Mouse (Mus musculus): ENCODE measurements around the gene Pald1.
A peak's percentile ranks its signal among the peaks of the same experiment; 100 is the strongest.

Pald1 gene

DNA sequence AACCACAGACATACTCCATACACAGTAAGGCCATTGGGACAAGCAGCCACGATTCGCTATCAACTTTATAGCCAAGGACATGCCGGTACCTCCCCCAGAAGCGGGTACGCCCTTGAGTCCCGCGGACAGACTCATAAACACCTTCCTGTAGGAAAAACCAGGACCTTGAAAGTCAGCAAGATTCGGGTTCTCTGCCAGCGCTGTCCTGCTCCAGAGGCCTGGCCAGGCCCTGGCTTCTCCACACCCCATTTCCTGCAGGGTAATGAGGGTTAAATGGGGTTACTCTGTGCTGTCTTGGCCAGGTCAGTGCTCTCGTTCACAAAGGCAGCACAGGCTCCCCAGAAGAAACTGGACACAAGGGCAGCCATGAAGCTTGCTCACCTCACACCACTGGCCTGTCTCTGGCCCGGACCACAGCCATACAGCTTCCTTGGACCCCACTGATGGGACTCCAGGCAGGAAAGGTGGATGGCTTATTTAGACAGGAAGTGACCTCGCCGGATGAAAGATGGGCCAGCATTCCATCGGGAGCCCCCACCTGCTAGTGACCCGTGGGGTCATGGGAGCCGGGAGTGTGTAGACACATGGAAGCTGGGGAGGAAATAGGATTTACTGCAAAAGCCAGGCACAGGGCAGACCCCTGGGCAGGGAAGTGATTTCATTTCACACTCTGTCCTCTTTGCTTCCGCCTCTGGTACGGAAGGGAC lies 12.9 kb downstream of the Pald1 start:
- DNase-seq (ENCODE audit: low read depth, low spot score) = no peak

DNA sequence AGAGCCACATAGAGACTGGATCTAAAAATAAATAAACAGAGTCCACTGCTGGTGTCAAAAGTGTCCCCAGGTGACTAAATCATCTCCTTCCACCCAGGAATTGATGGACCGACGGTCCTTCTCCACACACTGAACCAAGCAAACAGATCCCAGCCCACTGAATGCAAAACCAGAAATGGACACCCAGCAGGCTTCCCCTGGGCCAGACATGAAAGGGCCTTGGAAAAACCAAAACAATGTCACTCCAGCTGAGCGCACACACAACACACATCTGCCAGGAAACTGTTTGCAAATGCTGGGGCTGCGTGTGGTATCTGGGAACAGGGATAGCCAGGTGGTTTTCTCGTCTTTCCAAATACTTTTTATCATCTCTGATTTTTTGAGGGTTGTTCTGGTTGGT lies 13.6 kb downstream of the Pald1 start:
- peak; percentile 31 for DNase-seq (ENCODE audit: low read depth, low spot score)

DNA sequence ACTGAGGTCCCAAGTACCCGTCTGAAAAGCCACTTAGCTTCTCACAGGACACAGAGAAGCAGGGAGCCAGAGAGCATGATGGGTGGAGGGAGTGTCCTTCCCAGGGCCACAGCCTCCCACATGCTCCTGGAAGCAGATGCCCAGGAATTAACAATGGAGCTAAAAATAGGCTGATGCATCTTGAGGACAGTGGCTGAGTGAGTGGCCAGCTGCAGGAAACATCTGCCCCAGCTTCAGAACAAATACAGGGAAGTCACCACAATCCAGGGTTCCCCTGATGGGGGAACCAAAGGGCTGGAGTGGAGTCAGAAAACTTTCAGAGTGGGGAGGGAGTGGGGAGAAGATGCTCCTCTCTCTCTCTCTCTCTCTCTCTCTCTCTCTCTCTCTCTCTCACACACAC lies 17.4 kb downstream of the Pald1 start:
- DNase-seq (ENCODE audit: low read depth, low spot score) = peak; percentile 43

DNA sequence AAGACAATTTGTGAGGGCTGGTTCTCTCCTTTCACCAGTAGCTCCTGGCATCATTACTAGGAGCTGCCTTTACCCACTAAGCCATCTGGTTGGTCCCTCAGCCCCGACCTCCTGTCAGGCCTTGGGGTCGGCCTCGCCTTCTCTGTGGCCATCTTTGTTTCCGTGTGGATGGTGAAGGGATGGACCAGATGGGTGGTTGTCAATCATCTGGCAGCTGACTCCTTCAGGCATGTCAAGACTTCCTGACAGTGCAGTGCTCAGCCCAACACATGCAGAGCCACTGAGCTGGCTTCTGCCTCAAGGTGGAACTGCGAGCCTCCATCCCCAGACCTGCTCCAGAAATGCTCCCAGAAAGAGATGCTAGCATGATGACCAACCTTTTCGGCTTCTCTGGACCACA lies 18.9 kb downstream of the Pald1 start:
- DNase-seq (ENCODE audit: low read depth, low spot score) = no peak

DNA sequence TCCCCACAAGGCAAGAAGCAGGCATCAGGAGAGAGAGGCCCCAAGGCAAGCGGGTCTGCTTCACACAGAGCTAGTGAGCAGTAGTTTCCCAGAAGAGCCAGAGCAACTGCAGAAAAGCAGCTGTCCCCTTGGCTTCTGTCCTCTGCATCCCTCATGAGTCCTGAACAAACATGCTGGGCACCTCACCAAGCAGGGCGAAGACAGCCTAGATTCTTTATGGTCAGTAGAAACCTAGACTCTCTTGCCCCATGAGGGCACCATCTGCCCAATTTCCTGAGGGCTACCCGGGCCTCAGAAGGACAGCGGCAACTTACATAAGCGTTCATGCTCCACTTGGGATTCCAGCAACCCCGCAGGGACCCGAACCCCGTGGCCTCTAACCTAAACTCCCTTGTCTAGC lies 20.3 kb downstream of the Pald1 start:
- no peak for DNase-seq (ENCODE audit: low read depth, low spot score)

DNA sequence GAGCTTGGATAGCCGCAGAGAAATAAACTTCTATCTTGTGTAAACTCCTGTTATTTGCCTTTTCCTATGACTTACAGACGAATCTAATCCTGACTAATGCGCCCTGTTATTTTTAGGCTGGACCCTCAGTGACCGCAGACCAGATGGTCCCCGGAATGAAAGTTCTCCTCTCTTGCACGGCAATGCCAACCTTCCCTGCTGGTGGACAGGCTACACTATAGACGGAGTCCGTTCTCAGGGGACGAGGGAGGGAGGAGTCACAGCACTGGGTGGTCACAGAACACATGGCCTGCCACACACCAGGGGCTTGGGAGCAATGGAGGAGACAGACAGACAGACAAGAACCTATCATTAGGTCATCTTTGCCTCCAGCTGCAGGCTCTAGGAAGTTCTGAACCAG lies 20.8 kb downstream of the Pald1 start:
- DNase-seq (ENCODE audit: low read depth, low spot score) = no peak

DNA sequence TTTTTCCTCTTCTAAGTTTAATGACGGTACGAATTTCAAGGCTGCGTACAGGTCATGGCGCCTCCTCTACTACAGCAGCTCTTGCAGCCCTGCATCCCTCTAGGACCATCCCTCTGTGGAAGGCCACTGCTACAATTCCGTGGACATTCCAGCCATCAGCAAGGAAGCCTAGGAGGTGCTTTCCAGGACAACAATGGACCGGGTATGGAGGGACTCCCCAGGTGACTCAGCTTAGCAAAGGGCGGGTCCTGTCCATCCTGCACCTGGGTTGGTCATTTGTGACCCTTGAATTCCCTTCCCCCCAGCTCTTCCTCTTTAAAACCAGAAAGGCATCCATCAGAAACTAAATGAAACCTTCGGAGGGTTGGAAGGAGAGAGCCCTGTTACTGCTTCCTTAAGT lies 22.7 kb downstream of the Pald1 start:
- DNase-seq (ENCODE audit: low read depth, low spot score) = peak; percentile 49

DNA sequence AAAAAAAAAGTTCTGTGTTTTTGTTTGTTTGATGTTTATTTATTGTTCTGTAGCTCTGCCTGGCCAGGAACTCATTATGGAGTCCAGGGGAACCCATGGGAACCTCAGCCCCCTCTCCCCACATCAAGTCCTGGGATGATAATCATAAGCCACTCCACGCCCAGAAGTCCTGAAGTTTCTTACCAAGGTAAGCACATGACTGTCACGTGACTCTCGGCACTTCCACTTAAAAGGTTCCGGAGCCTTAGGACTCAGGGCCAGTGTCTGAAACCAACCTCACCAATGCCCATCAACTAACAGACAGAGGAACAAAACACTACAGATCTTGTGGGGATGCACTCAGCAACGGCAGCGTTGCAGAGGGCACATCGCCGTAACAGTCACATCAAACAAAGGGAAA lies 23.9 kb downstream of the Pald1 start:
- DNase-seq (ENCODE audit: low read depth, low spot score) = peak; percentile 63

DNA sequence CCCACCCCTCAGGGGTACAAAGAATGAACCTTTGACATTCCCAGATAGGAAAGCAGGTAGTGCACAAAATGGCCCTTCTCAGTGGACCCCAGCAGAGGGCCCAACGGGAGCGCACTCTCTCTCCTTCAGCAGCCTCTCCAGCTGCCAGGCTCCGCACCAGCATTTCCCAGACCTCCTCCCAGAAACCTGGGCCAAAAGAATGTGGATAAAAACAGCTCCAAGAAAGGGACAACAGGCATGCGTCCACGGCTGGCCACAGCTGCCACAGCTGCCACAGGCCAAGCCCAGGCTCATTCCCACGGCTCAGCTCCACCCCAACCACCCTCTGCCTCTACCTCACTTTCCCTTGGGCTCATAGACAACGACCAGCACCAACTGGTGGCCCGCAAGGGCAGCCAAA lies 25.7 kb downstream of the Pald1 start:
- DNase-seq (ENCODE audit: low read depth, low spot score) = no peak

DNA sequence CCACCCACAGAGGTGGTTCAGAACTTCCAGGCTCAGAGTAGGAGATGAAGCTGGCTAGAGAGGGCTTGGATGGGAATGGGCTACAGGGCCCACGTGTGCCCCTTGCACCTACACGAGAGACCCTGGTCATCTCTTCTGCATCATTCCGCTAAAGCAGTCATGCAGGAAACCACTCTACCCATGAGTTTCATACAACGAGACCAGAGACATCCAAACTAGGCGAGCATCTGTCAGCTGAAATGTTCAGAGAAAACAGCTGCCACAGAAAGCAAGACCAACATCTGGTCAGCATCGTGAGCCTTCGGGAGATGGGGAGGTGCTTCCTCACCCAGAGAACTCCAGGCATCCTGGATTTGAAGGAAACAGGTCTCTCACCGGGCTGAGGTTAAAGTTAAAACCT lies 26.8 kb downstream of the Pald1 start:
- DNase-seq (ENCODE audit: low read depth, low spot score) = no peak

DNA sequence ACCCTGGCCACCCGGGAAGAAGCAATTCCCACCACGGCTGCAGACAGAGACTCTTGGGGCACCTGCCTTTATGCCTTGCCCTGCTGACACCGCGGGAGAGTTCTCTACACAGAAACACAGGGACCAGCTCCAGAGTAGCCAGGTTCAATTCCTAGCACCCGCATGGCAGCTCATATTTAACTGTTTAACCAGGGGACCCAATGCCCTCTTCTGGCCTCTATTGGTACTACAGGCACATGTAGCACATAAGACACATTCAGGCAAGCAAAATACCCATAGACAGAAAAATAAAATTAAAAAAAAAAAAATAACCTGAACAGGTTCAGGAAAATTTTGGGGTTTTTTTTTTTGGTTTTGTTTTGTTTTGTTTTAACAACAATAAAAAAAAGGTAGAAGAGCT lies 27.2 kb downstream of the Pald1 start:
- DNase-seq (ENCODE audit: low read depth, low spot score) = peak; percentile 88

DNA sequence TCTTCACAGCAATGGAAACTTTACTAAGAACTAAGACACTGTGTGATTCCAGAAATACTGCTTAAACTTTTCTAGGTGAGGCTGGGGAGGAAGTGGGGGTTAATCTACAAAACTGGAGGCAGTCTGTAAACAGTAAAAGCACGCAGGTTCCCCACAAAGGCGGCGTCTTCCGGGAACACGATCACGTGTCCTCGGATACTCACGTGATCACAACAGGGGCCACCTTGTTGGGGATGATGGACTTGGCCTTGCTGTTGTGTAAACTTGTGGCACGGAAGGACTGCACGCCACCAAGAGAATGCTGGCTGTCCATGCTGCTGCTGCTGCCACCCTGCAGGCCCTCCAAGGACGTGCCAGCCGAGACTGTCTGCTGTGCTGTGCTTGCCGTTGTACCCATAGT lies 27.7 kb downstream of the Pald1 start:
- DNase-seq (ENCODE audit: low read depth, low spot score) = peak; percentile 67

DNA sequence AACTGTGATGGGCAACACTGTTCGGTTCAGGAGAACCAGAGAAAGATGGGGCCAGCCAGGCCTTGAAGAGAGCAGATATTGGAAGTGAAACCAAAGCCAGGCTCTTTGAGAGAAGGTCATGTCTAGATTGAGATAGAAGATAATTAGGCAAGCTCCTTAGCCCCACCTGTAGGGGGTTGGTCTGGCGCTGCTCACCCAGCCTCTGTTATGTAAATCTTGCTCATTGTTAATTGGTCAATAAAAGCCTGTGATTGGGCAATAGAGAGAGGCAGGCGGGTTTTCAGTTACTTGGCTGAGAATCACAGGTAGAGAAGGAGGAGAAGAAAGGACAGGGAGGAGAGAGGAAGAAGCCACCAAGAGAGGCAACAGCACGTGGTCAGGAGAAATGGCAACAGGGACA lies 32.1 kb downstream of the Pald1 start:
- DNase-seq (ENCODE audit: low read depth, low spot score) = peak; percentile 82

DNA sequence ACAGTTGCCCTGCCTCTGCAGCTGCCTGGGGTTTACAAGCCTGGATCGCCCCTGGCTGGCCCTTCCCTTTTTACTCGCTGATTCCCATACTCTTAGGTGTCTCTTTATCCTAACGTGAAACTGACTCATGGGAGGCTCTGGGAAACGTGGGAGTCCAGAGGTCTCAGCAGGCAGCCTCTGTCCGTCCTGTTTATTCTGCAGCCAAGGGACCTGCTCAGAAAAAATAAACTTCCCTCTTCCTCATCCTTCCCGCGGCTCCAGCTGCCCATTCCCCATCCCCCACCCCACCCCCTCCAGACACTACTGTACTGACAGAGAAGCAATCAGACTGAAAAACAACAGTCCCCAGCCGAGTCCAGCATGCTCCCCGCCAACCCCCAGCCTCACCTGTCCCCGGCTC lies 37.0 kb downstream of the Pald1 start:
- DNase-seq (ENCODE audit: low read depth, low spot score) = no peak

DNA sequence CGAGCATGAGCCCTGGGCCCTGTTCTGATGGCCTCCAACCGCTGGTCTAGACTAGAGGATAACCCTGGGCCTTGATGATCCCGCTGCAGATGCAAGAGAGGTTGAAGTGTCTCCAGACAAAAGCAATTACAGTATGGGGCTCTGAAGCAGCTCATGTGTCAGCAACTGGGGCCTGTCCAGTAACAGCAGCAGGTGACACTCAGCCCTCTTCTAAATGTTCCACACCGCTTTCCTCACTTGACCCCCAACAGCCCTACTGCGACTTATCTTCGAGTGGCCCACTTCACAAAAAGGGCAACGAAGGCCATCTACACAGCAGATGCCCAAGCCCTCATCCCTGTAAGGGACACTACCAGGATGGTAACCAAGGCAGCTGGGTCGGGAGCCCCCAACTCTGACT lies 38.2 kb downstream of the Pald1 start:
- DNase-seq (ENCODE audit: low read depth, low spot score) = no peak

DNA sequence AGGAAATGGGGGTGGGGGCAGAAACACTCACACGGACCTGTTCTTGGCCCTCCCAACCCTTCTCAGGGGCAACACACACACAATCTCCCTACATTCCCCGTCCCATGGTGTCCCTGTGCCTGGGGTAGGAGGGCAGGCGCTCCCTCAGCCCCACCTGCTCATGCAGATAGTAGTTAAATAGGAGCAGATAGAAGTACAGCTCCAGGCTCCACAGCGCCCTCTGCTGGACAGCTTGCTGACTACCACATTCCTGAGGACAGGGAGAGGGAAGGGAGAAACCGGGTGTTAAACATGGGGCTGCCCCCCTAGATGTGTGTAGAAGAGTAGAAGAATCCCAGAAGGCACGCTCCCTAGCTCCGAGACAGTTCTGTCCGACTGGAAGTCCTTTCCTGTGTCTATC lies 39.4 kb downstream of the Pald1 start:
- DNase-seq (ENCODE audit: low read depth, low spot score) = peak; percentile 87

DNA sequence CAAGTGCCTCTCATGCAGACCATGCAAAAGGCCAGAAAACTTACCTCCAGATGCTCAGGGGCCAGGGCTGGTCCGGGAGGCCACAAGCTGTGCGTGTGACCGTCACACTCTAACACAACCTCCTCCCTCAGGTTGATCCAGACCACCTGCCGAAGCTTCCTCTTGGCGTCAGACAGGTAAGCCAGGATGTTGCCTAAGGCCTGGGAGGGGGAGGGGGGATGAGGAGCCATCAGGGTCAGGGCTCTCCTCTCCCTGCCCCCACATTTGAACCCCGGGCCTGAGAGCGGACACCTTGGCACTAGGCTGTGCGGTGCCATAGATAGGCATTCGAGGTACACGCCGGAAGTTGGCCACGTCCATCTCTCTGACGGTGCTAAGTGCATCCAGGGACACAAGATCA lies 40.6 kb downstream of the Pald1 start:
- DNase-seq (ENCODE audit: low read depth, low spot score) = no peak

DNA sequence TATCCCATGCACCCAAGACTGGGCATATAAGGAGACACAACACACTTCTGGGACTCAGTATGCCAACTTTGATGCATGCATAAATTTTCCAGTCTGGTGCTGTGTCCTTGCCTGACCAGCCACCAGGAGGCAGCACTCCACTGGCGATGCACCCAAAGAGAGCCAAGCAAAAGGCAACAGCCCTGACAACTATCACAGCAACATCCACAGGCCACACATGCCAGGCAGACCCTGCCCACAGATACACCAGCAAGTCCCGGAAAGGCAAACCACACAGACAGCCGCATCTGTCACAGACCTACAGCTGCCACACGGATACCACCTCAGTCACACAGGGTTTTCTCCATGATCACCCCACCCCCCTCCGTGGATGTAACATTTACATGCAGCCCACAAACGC lies 41.8 kb downstream of the Pald1 start:
- DNase-seq (ENCODE audit: low read depth, low spot score) = peak; percentile 67

DNA sequence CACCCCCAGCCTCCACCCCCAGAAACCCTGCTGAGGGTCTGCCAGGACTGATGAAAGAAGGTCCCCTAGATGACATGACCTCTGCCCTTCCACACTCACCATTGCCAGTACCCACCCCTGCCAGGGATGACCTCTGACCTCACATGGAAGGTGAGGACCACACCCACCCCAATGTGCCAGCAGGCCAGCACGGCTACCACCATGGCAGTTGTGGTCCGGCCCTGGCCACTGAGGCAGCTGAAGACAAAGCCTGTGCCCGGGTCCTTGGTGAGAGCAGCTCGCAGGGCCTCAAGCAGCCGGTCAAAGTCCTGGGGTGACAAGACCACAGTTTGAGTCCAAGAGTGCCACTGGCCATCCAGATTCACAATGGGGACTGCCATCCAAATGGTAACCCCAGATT lies 42.3 kb downstream of the Pald1 start:
- no peak for DNase-seq (ENCODE audit: low read depth, low spot score)

DNA sequence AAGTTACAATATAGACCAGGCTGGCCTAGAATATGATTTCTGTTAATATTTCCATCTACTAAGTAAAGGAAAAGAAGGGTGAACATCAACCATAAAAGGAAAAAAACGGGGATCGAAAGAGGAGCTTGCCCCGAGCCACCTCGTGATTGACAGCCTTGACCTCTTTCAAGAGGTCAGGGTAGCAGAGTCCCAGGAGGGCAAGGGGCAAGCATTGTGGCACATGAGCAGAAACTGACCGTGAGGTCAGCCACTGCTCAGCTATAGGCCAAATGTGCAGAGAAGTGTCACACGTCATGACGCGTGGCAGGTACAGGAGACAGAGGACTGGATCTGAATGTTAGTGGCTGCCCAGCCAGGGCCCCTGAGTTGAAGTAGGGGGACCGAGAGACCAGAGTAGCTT lies 43.1 kb downstream of the Pald1 start:
- DNase-seq (ENCODE audit: low read depth, low spot score) = no peak

DNA sequence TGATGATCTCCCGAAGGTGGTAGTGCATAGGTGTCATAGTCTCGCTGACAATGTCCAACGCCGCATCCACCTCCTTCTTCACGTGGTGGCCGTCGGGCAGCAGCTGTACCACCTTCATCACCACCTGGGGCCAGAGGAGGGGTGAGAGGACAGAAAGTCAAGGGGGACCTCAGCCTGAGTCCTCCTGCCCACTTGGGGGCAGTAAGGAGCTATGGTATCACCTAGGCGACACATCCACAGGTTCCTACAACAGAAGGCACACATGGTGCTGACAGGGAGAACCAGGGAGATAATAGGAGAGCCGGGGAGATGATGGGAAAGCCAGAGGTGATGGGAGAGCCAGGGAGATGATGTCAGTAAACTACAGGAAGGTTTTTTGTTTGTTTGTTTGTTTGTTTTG lies 44.1 kb downstream of the Pald1 start:
- peak; percentile 77 for DNase-seq (ENCODE audit: low read depth, low spot score)

DNA sequence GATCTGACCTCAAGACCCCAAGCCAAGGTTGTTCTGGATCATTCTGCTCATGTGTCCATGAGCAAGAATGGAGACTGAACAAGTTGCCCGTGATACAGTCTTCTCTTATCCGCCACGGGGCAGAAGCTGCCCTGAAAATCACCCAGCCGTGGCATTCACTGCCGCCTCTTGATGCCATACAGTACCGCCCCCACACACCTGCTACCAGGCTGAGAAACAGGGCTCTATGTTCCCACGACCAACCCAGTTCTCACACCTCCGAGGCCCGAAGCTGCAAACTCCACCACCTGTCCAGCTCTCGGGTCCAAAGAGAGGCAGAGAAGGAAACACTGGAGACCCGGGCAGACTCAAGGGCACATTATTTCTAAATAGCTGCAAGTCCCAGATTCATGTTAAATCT lies 45.7 kb downstream of the Pald1 start:
- DNase-seq (ENCODE audit: low read depth, low spot score) = no peak

DNA sequence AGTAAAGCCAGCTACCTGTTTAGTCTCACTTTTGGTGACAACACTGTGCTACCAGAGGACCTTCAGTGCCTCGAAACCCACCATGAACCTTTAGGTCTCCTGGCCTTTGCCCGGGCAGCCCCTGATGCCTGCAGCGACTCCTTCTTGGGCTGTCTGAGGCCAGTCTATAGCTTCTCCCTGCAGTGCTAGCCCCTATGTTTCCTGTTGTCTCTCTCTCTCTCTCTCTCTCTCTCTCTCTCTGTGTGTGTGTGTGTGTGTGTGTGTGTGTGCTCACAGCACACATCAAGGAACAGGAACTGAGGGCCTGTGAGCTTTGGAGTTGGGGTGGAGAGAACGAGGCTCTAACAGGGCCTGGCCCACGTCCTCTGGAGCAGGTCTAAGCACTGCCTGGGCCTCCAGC lies 46.7 kb downstream of the Pald1 start:
- DNase-seq (ENCODE audit: low read depth, low spot score) = no peak

DNA sequence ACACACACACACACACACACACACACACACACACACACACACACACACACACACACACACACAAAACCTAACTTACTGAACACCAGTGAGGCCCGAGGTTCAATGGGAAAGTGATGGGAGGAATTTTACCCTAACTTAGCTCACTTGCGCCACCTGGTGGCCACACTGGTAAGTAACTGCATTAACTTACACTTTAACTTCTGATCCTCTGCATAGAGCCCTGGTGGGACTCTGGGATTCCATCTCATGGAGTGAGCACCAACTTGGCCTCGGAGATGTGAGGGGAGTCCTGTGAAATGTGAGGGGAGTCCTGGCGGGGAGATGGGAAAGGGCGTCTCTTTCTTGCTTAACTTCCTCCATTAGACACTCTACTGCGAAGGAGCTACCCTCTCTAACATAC lies 47.2 kb downstream of the Pald1 start:
- peak; percentile 89 for DNase-seq (ENCODE audit: low read depth, low spot score)
